Mouse (Mus musculus): ENCODE results near the gene Asic4.

The Asic4 gene

DNA sequence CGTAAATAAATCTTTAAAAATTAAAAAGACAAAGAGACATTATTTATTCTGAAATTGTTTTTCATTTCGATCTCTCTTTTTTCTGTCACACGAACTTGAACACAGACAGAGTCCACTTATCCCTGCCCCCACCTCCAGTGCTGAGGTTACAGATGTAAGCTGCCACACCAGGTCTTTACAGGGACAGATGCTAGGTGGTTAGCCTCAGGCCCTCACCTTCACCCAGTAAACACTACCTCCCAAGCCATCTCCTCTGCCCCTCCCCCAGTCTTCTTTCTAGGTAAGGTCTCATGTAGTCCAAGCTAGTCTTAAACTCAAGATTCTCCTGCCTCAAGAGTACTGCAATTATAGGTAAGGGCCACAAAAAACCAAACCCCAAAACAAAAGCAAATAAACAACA lies 62.3 kb downstream of the Asic4 start:
- no peak for DNase-seq (ENCODE audit: low read depth, low spot score)
- H3K27me3 ChIP-seq (ENCODE audit: control insufficient read depth, insufficient read depth, low read length, poor library complexity, severe bottlenecking), result no peaks in the 10 kb centered on the region

DNA sequence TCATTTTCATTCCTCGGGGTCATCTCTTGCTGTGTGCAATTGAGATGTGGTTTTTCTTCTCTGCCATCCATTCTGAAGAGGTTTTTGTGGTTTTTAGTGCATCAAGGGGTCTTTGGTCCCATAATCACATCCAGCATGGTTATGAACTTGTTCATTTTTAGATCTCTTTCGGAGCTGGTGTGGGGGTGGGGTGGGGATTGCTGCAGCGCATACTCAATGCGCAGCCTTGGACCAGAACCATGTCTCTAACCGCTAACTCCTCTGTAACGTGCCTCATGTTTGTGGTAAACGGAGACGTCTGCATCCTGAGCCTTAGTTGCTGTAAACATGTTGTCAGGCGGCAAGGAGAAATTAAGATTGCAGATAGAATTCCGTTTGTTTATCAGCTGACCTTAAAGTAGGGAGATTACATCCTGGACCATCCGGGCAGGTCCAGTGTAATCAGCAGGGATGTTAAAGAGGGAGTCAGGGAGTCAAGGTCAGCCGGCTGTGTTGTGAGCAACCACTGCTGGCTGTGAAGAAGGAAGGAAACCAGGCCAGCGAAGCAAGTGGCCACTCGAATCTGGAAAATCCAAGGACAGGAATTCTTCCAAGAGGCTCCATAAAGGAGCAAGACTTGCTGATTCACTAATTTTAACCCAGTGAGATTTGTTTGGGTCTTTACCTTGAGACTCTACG lies 66.6 kb downstream of the Asic4 start:
- no peaks in the 10 kb centered on the region for H3K36me3 ChIP-seq (ENCODE audit: control insufficient read depth, insufficient read depth, low read length, poor library complexity, severe bottlenecking)
- H3K27me3 ChIP-seq (ENCODE audit: control insufficient read depth, insufficient read depth, low read length, poor library complexity, severe bottlenecking), result no peaks in the 10 kb centered on the region
- DNase-seq (ENCODE audit: low read depth, low spot score), result no peak

More for the DNA sequence above, 62.3 kb downstream of the Asic4 start:
- no peaks in the 10 kb centered on the region for H3K36me3 ChIP-seq (ENCODE audit: control insufficient read depth, insufficient read depth, low read length, poor library complexity, severe bottlenecking)

DNA sequence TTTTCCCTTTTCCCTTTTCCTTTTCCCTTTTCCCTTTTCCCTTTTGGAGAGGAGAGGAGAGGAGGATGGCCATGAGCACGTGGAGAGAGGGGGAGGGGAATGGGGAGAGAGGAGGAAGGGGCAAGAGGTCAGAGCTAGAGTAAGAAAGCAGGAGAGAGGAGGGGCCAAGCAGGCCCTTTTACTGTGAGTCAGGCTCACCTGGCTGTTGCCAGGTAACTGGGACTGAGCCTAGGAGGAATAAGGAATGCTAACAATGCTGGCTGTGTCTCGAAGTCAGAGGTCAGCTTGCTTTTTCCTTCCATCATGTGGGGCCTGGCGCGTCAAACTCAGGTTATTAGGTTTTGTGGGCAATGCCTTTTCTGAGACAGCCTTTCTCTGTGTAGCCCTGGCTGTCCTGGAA lies 67.7 kb downstream of the Asic4 start:
- H3K36me3 ChIP-seq (ENCODE audit: control insufficient read depth, insufficient read depth, low read length, poor library complexity, severe bottlenecking), result no peaks in the 10 kb centered on the region
- DNase-seq (ENCODE audit: low read depth, low spot score), result no peak

DNA sequence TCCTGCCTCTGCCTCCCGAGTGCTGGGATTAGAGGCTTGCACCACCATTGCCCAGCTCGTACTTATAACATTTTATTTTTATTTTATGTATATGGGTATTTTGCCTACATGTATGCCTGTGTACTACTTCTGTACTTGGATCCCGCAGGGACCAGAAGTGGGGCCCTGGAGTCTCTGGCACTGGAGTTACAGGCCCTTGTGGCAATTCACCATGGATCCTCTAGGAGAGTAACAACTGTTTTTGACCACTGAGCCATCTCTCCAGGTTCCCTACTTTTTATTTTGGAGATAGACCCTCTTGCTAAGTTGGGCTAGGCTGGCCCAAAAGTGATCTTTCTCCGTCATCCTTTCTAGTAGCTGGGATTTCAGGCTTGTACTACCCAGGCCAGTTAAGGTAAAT lies 68.2 kb downstream of the Asic4 start:
- DNase-seq (ENCODE audit: low read depth, low spot score), result no peak
- Histone ChIP-seq H3K27me3 (ENCODE audit: control insufficient read depth, insufficient read depth, low read length, poor library complexity, severe bottlenecking) (no peaks in the 10 kb centered on the region), H3K36me3 (ENCODE audit: control insufficient read depth, insufficient read depth, low read length, poor library complexity, severe bottlenecking) (no peaks in the 10 kb centered on the region)

More for the DNA sequence above, 67.7 kb downstream of the Asic4 start:
- no peaks in the 10 kb centered on the region for H3K27me3 ChIP-seq (ENCODE audit: control insufficient read depth, insufficient read depth, low read length, poor library complexity, severe bottlenecking)

DNA sequence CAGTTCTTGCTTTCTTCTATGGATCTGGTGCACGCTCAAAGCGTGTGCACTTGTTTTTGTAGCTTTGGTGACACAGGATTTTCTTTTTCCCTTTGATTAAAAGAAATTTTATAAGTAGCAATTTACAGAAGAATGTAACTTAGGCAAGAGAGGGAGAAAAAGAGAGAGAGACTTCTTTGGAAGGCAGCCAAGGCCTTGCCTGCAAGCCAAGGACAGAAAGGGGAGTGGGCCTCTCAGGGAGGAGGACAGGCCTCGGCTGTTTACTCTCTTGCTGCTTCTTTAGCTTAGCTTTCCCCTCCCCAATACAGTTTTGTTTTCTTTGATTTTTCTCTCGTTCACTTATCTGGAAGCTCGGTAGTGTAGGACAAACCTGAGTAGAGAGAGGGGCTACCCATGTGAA lies 69.3 kb downstream of the Asic4 start:
- DNase-seq (ENCODE audit: low read depth, low spot score), result no peak
- Histone ChIP-seq H3K27me3 (ENCODE audit: control insufficient read depth, insufficient read depth, low read length, poor library complexity, severe bottlenecking) (no peaks in the 10 kb centered on the region), H3K36me3 (ENCODE audit: control insufficient read depth, insufficient read depth, low read length, poor library complexity, severe bottlenecking) (no peaks in the 10 kb centered on the region)

DNA sequence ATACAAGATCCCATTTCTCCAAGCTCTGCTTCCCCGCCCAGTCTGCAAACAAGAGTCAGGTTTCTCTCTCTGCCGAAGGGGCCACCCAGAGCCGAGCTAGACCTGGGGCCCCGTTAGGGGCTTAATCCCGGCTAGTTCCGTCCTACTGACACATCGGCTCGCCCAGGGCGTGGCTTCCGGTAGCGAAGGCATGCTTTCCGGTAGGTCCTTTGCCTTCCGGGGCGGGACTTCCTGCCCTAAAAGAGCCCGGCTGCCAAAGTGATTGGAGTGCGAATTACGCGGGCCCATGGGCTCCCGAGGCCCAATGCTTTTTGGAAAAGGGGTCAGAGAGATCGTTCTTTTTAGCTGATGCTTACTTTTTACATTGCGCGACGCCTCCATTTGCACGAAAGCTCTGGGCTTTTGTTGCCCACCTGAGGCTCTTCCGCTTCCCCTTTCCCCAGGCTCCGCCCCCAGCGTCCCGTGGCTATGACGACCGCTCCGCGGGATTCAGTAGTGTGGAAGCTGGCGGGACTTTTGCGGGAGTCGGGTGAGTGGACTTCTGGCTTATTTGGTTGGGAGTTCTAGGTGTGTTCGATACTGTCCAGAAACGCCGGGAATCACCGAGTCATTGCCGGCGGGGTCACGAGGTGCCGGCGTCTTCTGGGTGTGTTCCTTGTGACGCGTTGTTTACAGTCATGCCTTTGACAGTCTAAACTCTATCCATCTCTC lies 71.2 kb downstream of the Asic4 start, which contains the start of gene Stk11ip:
Gene Stk11ip, plus strand, starts transcription at position 209 of the 711 bp plus-strand sequence.
- Histone ChIP-seq H3K27me3 (ENCODE audit: control insufficient read depth, insufficient read depth, low read length, poor library complexity, severe bottlenecking) (no peaks in the 10 kb centered on the region), H3K36me3 (ENCODE audit: control insufficient read depth, insufficient read depth, low read length, poor library complexity, severe bottlenecking) (no peaks in the 10 kb centered on the region)
- DNase-seq (ENCODE audit: low read depth, low spot score), result peak; percentile 94

All from splenic B cell, adult 2 months (primary cell).